Mouse (Mus musculus) gastrocnemius, adult 2 months (tissue): ENCODE measurements around the gene Lrp5. TPM values are rescaled to one million over a fixed set of nuclear protein-coding genes. Genes with fewer than 3 reads are reported as not detected.
A peak's percentile ranks its signal among the peaks of the same experiment; 100 is the strongest.

Experiments used
- DNase-seq: peaks from one replicate; pipeline ENCODE4 v3.0.0; 2022
- H3K27ac ChIP-seq: fragments of 200-600 bp; 2 replicates; pipeline ENCODE4 v1.8.1; 2022; ENCODE audit warnings: mild to moderate bottlenecking
- H3K4me3 ChIP-seq: fragments of 200-600 bp; 2 replicates; pipeline ENCODE4 v1.8.1; 2022; ENCODE audit warnings: mild to moderate bottlenecking, moderate library complexity
- CTCF ChIP-seq: fragments of 200-600 bp; IDR thresholded peaks from 2 replicates; pipeline ENCODE4 v1.8.1; 2022; ENCODE audit warnings: antibody characterized with exemption, mild to moderate bottlenecking, moderate library complexity
- intact Hi-C: fragments of 180-260 bp; cut with DNase I; formaldehyde crosslinking; loops from one replicate; pipeline ENCODE4 v1.15.1; 2025
- long read RNA-seq, 2 experiments: library from polyadenylated mRNA; stranded (forward); transcript quantifications; one replicate each; pipeline ENCODE4 v2.0.0; 2021
- total RNA-seq, 2 experiments: library from RNA; stranded (reverse); gene quantifications; 2 replicates each; pipeline ENCODE4 v1.2.3; 2021

The Lrp5 gene
- 10 to 100 TPM; 21.4 to 30.4 TPM for total RNA-seq
- long read RNA-seq, experiment 1, full-length matches to known transcripts = 2 of 6 reads
- long read RNA-seq, experiment 1, partial matches to known transcripts = 0 of 6 reads
- long read RNA-seq, experiment 1, other reads (novel, unspliced or antisense) = 4 of 6 reads
- long read RNA-seq, experiment 2, full-length matches to known transcripts = 3 of 6 reads
- long read RNA-seq, experiment 2, partial matches to known transcripts = 1 of 6 reads
- long read RNA-seq, experiment 2, other reads (novel, unspliced or antisense) = 2 of 6 reads

DNA sequence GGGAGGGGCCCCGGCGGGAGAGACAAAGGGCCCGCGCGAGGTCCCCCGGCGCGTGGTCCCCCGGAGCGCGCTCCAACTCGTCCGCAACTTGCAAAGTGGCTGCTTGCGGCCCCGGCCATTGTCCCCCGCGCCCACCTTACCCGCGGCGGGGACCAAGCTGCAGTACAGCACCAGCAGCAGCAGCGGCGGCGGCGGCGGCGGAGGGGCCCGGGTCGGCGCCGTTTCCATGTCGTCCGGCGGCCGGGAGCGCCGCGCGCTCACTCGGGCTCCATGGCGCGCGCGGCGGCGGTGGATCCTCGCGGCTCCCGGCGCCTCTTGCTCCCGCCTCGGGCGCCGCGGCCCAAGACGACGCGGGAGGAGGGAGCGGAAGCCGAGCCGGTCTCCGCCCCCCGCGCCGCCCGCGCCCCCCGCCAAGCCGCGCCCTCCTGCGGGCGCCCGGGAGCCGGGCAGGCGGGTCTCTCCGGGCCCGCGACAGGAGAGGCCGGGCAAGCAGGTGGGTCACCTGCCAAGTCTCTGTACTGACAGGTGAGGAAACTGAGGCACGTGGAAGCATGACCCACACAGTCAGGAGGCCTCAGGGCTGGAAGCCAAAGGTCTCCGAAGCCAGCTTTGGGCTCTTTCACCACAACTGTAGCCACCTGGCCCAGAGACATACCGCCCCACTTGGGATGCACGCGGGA is at the start of gene Lrp5:
Gene Lrp5 (minus strand): TSS at position 350 of the 680 bp plus-strand sequence.
- peak; percentile 86 for DNase-seq
- TF ChIP-seq CTCF = peak; percentile 29
- Histone ChIP-seq H3K27ac (peak within 1 kb of the TSS; percentile 93), H3K4me3 (peak within 1 kb of the TSS; percentile 99)
- intact Hi-C loops = no loop called here

DNA sequence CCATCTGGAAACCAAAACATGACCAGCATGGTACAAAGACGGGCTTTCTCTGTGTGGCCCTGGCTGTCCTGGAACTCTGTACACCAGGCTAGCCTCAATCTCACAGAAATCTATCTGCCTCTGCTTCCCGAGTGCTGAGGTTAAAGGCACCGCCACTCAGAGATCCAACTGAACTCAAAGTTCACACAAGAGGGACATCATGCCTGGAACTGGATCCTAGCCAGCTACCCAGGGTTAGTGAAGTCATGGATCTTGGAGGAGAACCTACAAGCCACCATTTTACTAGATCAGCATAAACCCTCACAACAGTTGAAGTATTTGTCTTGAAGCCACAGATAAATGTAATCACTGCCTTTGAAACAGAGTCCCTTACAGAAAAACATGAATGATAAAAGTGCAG is 49.6 kb upstream of the Lrp5 start:
- intact Hi-C loops = no loop called here
- Histone ChIP-seq H3K27ac (no peak overlapping the region), H3K4me3 (no peak overlapping the region)

GRCm38 (mm10) chr19:3730781-3731646 is 44.6 kb upstream of the Lrp5 start:
- TF ChIP-seq CTCF = no peak
- intact Hi-C loops = no loop called here
- Histone ChIP-seq H3K4me3 (no peak overlapping the region), H3K27ac (no peak overlapping the region)
- DNase-seq = no peak

More for the DNA sequence above, 49.6 kb upstream of the Lrp5 start:
- DNase-seq = no peak
- no peak for TF ChIP-seq CTCF

DNA sequence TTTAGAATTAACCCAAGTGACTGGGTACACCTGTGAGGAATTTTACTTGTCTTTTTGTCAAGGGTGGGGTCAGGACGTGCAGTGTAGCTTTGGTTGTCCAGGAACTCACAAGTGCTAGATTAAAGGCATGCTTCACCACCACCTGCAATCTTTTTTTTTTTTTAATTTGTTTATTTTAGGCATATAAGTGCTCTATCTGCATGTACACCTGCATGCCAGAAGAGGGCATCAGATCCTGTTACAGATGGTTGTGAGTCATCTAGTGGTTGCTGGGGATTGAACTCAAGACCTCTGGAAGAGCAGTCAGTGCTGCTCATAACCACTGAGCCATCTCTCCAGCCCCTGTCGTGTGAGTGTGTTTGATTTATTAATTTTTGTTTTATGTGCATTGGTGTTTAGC is 42.5 kb upstream of the Lrp5 start:
- H3K27ac ChIP-seq = no peak overlapping the region
- intact Hi-C loops = loop anchor here (5.0 kb wide), 1 partner anchor 253 kb away; no protein-coding TSS in a partner anchor
- no peak for DNase-seq
- H3K4me3 ChIP-seq = no peak overlapping the region
- no peak; the same call in 1 of the 2 replicates for TF ChIP-seq CTCF

DNA sequence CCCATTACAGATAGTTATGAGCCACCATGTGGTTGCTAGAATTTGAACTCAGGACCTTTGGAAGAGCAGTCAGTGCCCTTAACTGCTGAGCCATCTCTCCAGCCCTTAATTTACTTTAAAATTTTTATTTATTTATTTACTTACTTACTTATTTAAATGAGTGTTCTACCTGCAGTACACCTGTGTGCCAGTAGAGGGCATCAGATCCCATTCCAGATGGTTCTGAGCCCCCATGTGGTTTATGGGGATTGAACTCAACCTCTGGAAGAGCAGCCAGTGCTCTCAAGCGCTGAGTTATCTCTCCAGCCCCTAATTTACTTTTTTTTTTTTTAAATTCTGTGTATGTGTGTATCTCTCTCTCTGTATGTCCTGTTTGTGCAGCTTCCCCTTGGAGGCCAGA is 38.4 kb upstream of the Lrp5 start:
- Histone ChIP-seq H3K4me3 (no peak overlapping the region), H3K27ac (no peak overlapping the region)
- intact Hi-C loops = loop anchor here (5.0 kb wide), 1 partner anchor 258 kb away; no protein-coding TSS in a partner anchor
- TF ChIP-seq CTCF = peak; percentile 93
- DNase-seq = peak; percentile 72

DNA sequence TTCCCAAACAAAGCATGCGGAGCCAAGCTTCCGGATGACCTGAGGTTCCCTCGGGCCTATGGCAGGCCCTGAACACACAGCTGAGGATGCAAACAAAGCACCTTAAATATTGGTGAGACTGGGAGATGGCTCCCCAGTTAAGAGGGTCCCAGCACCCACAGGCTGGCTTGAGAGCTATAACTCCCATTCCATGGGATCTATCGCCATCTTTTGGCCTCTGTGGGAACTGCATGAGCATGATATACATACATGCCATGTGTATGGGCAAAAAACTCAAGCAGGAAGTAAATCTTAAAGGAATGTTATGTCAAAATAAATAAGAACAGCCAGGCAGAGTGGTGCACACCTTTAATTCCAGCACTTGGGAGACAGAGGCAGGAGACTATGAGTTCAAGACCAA is 37.5 kb upstream of the Lrp5 start:
- intact Hi-C loops = no loop called here
- DNase-seq = no peak
- Histone ChIP-seq H3K27ac (no peak overlapping the region), H3K4me3 (no peak overlapping the region)
- peak; percentile 70 for TF ChIP-seq CTCF

GRCm38 (mm10) chr19:3723170-3723569 is 36.8 kb upstream of the Lrp5 start:
- TF ChIP-seq CTCF = no peak
- no peak for DNase-seq
- intact Hi-C loops = no loop called here

DNA sequence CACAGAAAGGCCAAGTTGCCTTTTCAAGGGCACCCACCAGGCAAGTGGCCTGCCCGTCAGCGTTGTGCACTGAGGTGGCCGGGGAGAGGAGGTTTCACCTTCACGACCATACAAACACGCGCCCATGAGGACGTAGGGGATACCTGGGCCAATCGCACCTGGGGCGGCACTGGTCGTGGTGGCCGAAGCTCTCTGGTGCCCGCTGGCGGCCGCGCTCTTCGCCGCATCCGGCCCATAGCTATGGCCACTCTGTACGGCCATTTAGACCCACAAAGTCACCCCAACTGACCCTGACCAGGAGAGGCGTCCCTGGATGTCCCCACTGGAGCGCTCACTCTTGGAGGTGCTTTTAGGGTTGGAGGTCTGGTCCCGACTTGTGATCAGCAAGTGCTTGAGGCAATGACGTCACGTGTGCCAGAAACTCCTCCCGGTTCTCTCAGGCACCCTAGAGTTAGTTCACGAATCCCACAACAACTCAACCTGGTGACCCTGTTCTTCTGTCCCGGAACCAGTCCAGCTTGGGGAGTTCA is 33.1 kb upstream of the Lrp5 start:
- peak overlapping the region; percentile 63 for H3K27ac ChIP-seq
- intact Hi-C loops = loop anchor here (1.0 to 5.0 kb wide), 3 partner anchors 21 to 137 kb away; no protein-coding TSS in a partner anchor
- peak overlapping the region; percentile 64 for H3K4me3 ChIP-seq
- peak; percentile 62 for TF ChIP-seq CTCF
- DNase-seq = peak; percentile 81

More at GRCm38 (mm10) chr19:3723170-3723569, 36.8 kb upstream of the Lrp5 start:
- no peak overlapping the region for H3K27ac ChIP-seq
- no peak overlapping the region for H3K4me3 ChIP-seq

- Histone ChIP-seq H3K4me3 (peak overlapping the region; percentile 64), H3K27ac (peak overlapping the region; percentile 63)
- intact Hi-C loops = loop anchor here (1.0 to 5.0 kb wide), 3 partner anchors 20 to 136 kb away; no protein-coding TSS in a partner anchor
- peak; percentile 66 for DNase-seq
- peak; percentile 51 for TF ChIP-seq CTCF
These were observed 32.4 kb upstream of the Lrp5 start for GRCm38 (mm10) chr19:3718481-3719361.

- H3K4me3 ChIP-seq = no peak overlapping the region
- peak; percentile 36 for DNase-seq
These were observed 28.0 kb upstream of the Lrp5 start for GRCm38 (mm10) chr19:3714381-3714780.

DNA sequence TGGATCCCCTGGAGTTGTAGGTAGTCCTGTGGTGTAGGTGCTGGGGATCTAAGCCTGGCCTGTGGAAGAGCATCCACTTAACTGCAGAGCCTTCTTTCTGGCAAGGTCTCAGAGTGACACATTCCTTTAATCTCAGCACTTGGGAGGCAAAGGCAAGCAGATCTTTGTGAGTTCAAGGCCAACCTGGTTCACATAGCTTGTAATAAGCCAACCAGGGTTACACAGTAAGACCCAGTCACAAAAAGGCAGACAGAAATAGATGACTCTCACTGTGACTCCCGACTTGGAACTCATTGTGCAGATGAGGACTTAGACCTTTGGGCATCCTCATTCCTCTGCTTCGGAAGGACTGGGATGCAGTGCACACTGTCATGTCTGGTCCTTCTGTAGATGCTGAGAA is 24.1 kb upstream of the Lrp5 start:
- Histone ChIP-seq H3K4me3 (no peak overlapping the region), H3K27ac (no peak overlapping the region)
- intact Hi-C loops = no loop called here
- no peak for DNase-seq
- no peak for TF ChIP-seq CTCF

More at GRCm38 (mm10) chr19:3714381-3714780, 28.0 kb upstream of the Lrp5 start:
- H3K27ac ChIP-seq = no peak overlapping the region; the same call in 1 of the 2 replicates
- intact Hi-C loops = no loop called here
- no peak for TF ChIP-seq CTCF
